Mouse (Mus musculus) stomach, embryonic 14.5 days (tissue): Measurements from ENCODE around the gene Mapkapk5. TPM values are rescaled to one million over a fixed set of nuclear protein-coding genes. Genes with fewer than 3 reads are reported as not detected.

Experiments
- ATAC-seq: fragments of 200-750 bp; cut with Nextera tagmentation; 2 replicates; pipeline ENCODE4 v1.8.0; 2017; ENCODE audit warnings: low read depth, moderate TSS enrichment; ENCODE audit not compliant: insufficient number of reproducible peaks, insufficient read depth, low FRiP score
- H3K27ac ChIP-seq: fragments of 300-500 bp; sonication (generic); 2 replicates; pipeline ENCODE4 v1.5.1; 2014; ENCODE audit warnings: mild to moderate bottlenecking, low read length, moderate library complexity, mixed read lengths
- H3K27me3 ChIP-seq: fragments of 300-500 bp; sonication (generic); 2 replicates; pipeline ENCODE4 v1.6.1; 2014; ENCODE audit warnings: low read length, control low read depth, mixed read lengths; ENCODE audit not compliant: control insufficient read depth, insufficient read depth
- H3K36me3 ChIP-seq: fragments of 300-500 bp; sonication (generic); 2 replicates; pipeline ENCODE4 v1.6.1; 2014; ENCODE audit warnings: mild to moderate bottlenecking, control low read depth, low read length, moderate library complexity, mixed read lengths; ENCODE audit not compliant: control insufficient read depth, insufficient read depth
- H3K4me1 ChIP-seq: fragments of 300-500 bp; sonication (generic); 2 replicates; pipeline ENCODE4 v1.6.1; 2014; ENCODE audit warnings: low read length, control low read depth, mixed read lengths; ENCODE audit not compliant: control insufficient read depth, insufficient read depth
- H3K4me2 ChIP-seq: fragments of 300-500 bp; sonication (generic); replicated peaks from 2 replicates; pipeline ENCODE4 v1.6.1; 2014; ENCODE audit warnings: low read depth, low read length, control low read depth
- H3K4me3 ChIP-seq: fragments of 300-500 bp; sonication (generic); 2 replicates; pipeline ENCODE4 v1.5.1; 2014; ENCODE audit warnings: low read depth, low read length, control low read depth
- H3K9ac ChIP-seq: fragments of 300-500 bp; sonication (generic); replicated peaks from 2 replicates; pipeline ENCODE4 v1.6.1; 2014; ENCODE audit warnings: low read depth, mild to moderate bottlenecking, control low read depth, low read length, moderate library complexity, mixed read lengths
- H3K9me3 ChIP-seq: fragments of 300-500 bp; sonication (generic); 2 replicates; pipeline ENCODE4 v1.6.1; 2016; ENCODE audit warnings: low read depth, low read length, control low read depth; ENCODE audit not compliant: control insufficient read depth
- WGBS: fragments of 180-500 bp; shearing (Covaris S2); extraction: QIAGEN DNeasy Blood & Tissue Kit; methylation state at CpG from one replicate; pipeline ENCODE4 v1.1.7; 2014; 5-methylcytosine and 5-hydroxymethylcytosine counted together
- polyA plus RNA-seq: library from polyadenylated mRNA; unstranded; fragments of >200 nt; fragmentation: Nextera tagmentation; extraction: Ambion mirVana; gene quantifications from 2 replicates; pipeline ENCODE4 v1.2.1, GENCODE M21; 2014

Mapkapk5 gene
- polyA plus RNA-seq, 1 experiment from 2014 or later: 52.9 TPM

DNA sequence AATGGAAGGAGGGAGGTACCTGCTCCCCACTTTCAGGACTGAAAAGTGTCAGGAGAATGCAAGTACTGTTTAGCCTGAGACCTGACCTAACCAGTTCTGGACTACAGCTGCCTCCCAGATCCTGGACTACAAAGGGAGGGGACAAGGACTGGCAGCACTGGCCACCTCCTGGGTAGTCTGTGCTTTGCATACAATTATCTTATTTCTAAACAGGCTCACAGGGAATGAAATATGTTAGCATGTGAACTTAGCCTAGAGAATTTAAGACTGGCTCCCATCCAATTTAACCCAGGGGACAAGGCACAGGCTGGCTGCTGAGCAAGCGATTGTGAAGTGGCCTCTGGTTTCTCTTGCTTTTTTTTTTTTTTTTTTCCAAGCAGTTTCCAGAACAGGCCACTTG, 25.1 kb upstream of the Mapkapk5 start:
- H3K27ac ChIP-seq: no peak overlapping the region
- 75% methylated on average over 1 of the region's 1 CpGs for WGBS
- H3K4me3 ChIP-seq: no peak overlapping the region
- H3K27me3 ChIP-seq: no peaks in the 10 kb centered on the region
- H3K4me2 ChIP-seq: no peak overlapping the region
- ATAC-seq: no peak
- no peak overlapping the region for H3K9ac ChIP-seq
- no peaks in the 10 kb centered on the region for H3K4me1 ChIP-seq
- H3K36me3 ChIP-seq: peaks cover 20% of the 10 kb centered on the region
- H3K9me3 ChIP-seq: no peaks in the 10 kb centered on the region

DNA sequence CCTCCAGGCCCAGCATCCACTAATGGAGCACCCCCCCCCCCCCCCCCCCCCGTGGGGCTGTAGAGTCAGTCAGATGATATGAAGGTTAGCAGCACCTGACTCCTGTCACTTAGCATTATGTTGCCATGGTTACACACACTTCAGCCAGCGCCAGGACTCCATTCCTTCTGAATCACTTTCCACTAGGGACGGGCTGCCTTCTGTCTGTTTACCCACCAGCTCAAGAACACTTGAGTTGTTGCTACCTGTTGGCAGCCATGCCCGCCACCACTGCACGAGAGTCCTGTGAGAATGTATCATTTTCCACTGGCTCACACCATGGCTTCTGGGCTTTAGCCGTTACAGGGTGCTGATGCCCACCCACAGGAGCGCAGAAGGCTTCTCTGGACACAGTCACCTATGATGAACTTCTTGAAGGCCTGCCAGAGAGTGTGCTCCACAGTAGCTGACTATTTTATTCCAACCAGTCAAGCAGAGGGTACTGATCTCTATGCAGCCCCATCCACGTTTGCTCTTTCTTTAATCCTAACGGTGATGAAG, 24.2 kb upstream of the Mapkapk5 start:
- Histone ChIP-seq H3K4me3 (no peak overlapping the region), H3K27ac (no peak overlapping the region), H3K4me1 (no peaks in the 10 kb centered on the region), H3K9ac (no peak overlapping the region), H3K4me2 (no peak overlapping the region), H3K27me3 (no peaks in the 10 kb centered on the region), H3K9me3 (no peaks in the 10 kb centered on the region), H3K36me3 (peaks cover 20% of the 10 kb centered on the region)
- WGBS: 78% methylated on average over 8 of the region's 9 CpGs
- no peak for ATAC-seq

DNA sequence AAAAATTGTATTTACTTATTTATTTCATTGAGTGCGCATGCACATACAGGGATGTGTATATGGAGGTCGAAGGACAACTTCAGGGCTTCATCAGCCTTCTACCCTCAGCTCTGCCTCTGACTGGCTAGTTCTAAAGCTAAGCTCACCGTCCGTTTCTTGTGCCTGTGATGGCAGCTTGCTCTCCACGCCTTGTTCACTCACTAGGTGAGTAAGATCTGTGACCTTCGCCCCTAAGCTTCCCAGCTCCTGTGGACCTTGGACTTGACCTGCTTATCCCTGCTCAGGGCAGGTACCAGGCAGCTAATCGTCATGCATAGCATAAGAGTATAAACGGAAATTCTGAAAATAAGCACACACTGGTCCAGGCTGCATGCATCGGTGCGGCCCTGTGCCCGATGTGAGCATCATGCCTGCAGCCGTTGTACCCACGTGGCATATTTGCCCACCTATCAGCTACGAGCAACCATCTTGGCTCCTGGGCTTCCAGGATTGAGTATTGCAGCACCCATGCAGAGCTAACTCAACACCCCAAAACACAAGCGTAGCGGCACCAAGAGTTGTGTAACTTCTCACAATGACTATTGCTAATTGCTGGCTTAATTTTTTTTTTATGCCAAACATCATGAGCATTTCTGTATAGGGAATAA, 20.5 kb upstream of the Mapkapk5 start:
- no peak for ATAC-seq
- H3K27ac ChIP-seq: no peak overlapping the region

DNA sequence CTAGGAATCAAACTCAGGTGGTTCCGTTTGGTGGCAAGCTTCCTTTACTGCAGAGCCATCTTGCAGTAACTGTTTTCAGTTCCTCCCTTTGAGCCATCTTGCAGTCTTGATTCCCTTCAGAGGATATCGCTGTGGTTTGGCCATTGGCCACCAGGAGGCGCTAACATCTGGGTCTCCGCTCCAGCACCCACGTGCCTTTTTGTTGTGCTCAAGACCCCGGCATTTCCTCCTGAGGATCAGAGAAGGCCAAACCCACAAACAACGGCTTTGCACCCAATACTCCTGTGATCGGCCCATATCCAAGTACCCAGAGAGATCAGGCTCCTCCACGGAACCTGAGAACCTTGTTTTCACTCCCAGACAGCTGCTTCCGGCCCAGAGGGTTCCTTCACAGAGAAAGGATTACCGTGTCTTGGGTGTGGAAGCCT, 18.8 kb upstream of the Mapkapk5 start:
- Histone ChIP-seq H3K9ac (no peak overlapping the region), H3K27ac (no peak overlapping the region), H3K4me2 (peak overlapping the region; percentile 27; the same call in 1 of the 2 replicates), H3K9me3 (no peaks in the 10 kb centered on the region), H3K27me3 (no peaks in the 10 kb centered on the region), H3K4me1 (no peaks in the 10 kb centered on the region), H3K36me3 (peaks cover 6% of the 10 kb centered on the region; the same call in 1 of the 2 replicates), H3K4me3 (no peak overlapping the region)
- no peak for ATAC-seq
- 9% methylated on average over 11 of the region's 11 CpGs for WGBS

More for the DNA sequence above, 20.5 kb upstream of the Mapkapk5 start:
- Histone ChIP-seq H3K9ac (no peak overlapping the region), H3K27me3 (no peaks in the 10 kb centered on the region), H3K4me1 (no peaks in the 10 kb centered on the region), H3K36me3 (peaks cover 6% of the 10 kb centered on the region), H3K4me2 (no peak overlapping the region), H3K4me3 (no peak overlapping the region), H3K9me3 (no peaks in the 10 kb centered on the region)
- 88% methylated on average over 16 of the region's 16 CpGs for WGBS

DNA sequence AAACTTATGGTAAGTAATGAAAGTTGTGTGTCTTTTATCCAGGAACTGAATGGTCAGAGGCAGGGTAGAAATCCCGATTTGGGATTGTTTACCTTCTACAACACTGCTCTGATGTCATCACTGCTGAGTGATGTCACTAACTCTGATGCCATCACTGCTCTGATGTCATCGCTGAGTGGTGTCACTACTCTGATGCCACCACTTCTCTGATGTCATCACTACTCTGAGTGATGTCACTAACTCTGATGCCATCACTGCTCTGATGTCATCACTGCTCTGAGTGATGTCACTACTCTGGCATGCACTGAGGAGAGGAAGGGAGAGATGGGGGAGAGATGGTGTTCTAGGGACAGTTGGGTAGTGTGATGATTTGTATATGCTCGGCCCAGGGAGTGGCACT, 16.7 kb upstream of the Mapkapk5 start:
- no peaks in the 10 kb centered on the region; the same call in 1 of the 2 replicates for H3K36me3 ChIP-seq
- no peak overlapping the region for H3K27ac ChIP-seq
- H3K9me3 ChIP-seq: no peaks in the 10 kb centered on the region
- no peak overlapping the region for H3K4me3 ChIP-seq
- H3K4me1 ChIP-seq: no peaks in the 10 kb centered on the region
- 82% methylated on average over 3 of the region's 3 CpGs for WGBS
- no peaks in the 10 kb centered on the region for H3K27me3 ChIP-seq
- ATAC-seq: no peak
- no peak overlapping the region for H3K9ac ChIP-seq
- H3K4me2 ChIP-seq: no peak overlapping the region

DNA sequence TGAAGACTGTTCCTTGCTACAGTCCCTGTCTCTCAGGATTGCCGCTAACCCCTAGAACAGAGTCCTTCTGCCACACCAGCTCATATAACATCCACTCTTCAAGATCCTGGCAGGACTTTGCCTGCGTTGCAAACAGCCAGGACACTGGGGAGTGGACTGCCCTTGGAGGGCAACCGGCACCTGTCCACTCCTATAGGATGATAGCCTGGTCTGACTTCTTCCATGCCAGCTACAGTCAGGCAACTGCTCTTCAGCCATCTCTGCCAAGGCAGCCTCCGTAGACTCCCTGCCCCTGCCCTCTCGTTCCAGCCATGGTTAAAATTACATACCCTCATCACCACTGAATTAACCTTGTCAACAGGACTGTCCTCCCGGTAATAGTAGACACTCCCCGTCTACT, 3.5 kb upstream of the Mapkapk5 start:
- ATAC-seq: no peak
- WGBS: 86% methylated on average over 7 of the region's 7 CpGs
- Histone ChIP-seq H3K4me1 (peaks cover 6% of the 10 kb centered on the region), H3K36me3 (no peaks in the 10 kb centered on the region), H3K4me3 (no peak overlapping the region), H3K4me2 (no peak overlapping the region), H3K9me3 (no peaks in the 10 kb centered on the region), H3K9ac (no peak overlapping the region), H3K27ac (no peak overlapping the region), H3K27me3 (no peaks in the 10 kb centered on the region)

DNA sequence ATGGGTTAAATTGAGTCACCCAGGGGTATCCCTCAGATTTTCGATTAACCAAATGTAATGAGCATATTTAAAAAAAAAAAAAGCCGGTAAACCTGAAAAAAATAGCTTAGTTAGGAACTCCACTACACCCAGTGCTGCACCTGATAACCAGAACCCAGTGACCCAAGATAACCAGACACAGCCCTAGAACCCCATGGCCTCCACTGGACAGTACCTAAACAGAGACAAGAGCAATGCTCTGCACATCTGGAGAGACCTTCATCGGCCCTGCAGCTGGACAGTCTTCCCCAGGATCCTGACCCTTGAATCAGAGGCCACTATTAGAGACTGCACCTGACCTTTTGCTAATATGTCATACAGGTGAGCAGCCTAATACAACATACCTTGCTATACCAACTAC, 1.4 kb upstream of the Mapkapk5 start:
- Histone ChIP-seq H3K36me3 (no peaks in the 10 kb centered on the region), H3K4me2 (no peak overlapping the region), H3K4me1 (peaks cover 10% of the 10 kb centered on the region), H3K27me3 (no peaks in the 10 kb centered on the region), H3K9ac (no peak overlapping the region), H3K9me3 (no peaks in the 10 kb centered on the region), H3K27ac (no peak overlapping the region), H3K4me3 (no peak overlapping the region)
- ATAC-seq: no peak
- WGBS: 93% methylated on average over 3 of the region's 3 CpGs

DNA sequence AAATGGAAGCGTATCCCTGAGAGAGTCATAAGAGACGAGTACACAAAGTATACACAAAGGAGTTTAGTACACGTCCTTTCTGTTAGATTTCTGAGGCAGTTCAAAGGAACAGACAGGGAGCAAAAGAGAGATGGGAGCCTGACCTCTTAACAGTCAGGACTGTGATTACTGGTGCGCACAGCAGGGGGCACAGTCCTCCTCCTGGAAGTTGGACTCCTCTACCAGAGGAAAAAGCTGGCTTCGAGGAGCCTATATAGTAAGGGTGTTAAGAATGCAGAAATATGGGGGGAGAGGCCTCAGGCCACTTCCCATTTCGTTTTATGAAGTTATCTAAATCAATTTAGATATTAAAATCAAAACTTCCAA, 808 bp upstream of the Mapkapk5 start:
- H3K27me3 ChIP-seq: no peaks in the 10 kb centered on the region
- H3K4me2 ChIP-seq: peak overlapping the region; percentile 52
- no peaks in the 10 kb centered on the region for H3K9me3 ChIP-seq
- H3K4me3 ChIP-seq: peak overlapping the region; percentile 100
- peaks cover 10% of the 10 kb centered on the region for H3K4me1 ChIP-seq
- peak overlapping the region; percentile 99 for H3K9ac ChIP-seq
- no peak for ATAC-seq
- WGBS: 22% methylated on average over 6 of the region's 6 CpGs
- peak overlapping the region; percentile 87; the same call in 1 of the 2 replicates for H3K27ac ChIP-seq
- H3K36me3 ChIP-seq: no peaks in the 10 kb centered on the region
